Mouse (Mus musculus): ENCODE results near the gene Sh3kbp1. TPM values are rescaled to one million over a fixed set of nuclear protein-coding genes. Genes with fewer than 3 reads are reported as not detected.

The Sh3kbp1 gene
- polyA plus RNA-seq, 1 experiment from 2014 or later = 49.6 TPM

DNA sequence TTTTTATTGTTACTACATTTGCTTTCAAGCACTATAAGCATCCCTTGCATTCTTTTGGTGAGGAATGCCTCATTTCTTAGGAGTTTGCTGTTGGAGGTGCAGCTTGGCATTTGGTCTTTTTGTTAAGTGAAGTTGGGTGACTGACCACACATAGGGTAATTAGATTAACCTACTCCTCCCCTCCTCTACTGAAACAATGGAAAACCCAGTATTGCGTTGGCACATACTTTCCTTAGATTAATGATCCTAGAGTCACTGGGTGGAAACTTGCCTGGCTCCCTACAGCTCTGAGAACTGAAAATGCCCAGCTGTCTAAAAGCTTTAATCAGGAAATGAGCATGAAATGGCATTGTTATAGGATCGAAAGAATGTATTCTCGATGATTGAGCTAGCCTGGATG, 117.5 kb downstream of the Sh3kbp1 start:
- H3K9me3 ChIP-seq (ENCODE audit: control insufficient read depth, low read length) = no peaks in the 10 kb centered on the region
- 35% methylated on average over 3 of the region's 3 CpGs for WGBS

DNA sequence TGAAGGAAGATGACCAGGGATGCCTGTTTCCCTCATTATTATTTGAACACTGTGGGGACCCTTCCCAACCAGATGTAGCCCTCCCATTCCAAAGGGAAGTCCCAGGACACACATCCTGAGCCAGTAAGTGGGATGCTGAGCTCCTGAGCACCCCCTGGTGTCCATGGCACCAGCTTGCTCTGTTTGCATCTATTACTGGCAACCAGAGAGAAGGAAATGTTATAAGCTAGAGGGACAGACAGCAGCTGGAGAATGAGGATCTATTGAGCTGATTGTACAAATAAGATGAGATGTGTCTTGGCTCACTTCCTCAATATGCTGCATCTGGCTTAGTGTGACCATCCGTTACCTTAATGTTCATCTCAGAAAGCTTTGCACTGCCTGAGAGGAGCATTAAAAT, 124.8 kb downstream of the Sh3kbp1 start:
- WGBS = 58% methylated on average over 1 of the region's 1 CpGs

More for the DNA sequence above, 117.5 kb downstream of the Sh3kbp1 start:
- Histone ChIP-seq H3K9ac (ENCODE audit: low read depth, low read length) (no peak overlapping the region), H3K36me3 (ENCODE audit: control insufficient read depth, insufficient read depth, low read length) (no peaks in the 10 kb centered on the region), H3K4me3 (ENCODE audit: low read length) (no peak overlapping the region), H3K27ac (ENCODE audit: low read depth, low read length) (no peak overlapping the region), H3K27me3 (replicated peaks; ENCODE audit: control insufficient read depth, insufficient read depth, low read length) (peaks cover 2% of the 10 kb centered on the region; the same call in 1 of the 2 replicates), H3K4me1 (ENCODE audit: control insufficient read depth, insufficient read depth, low read depth, low read length) (no peaks in the 10 kb centered on the region), H3K4me2 (ENCODE audit: low read length) (no peak overlapping the region)
- ATAC-seq = no peak

GRCm38 (mm10) chrX:159756261-159756660, 129.2 kb downstream of the Sh3kbp1 start:
- no peaks in the 10 kb centered on the region for H3K27me3 ChIP-seq (replicated peaks; ENCODE audit: control insufficient read depth, insufficient read depth, low read length)
- no peak overlapping the region for H3K4me3 ChIP-seq (ENCODE audit: low read length)
- H3K4me2 ChIP-seq (ENCODE audit: low read length) = no peak overlapping the region
- H3K36me3 ChIP-seq (ENCODE audit: control insufficient read depth, insufficient read depth, low read length) = no peaks in the 10 kb centered on the region
- H3K9me3 ChIP-seq (ENCODE audit: control insufficient read depth, low read length) = no peaks in the 10 kb centered on the region
- H3K4me1 ChIP-seq (ENCODE audit: control insufficient read depth, insufficient read depth, low read depth, low read length) = no peaks in the 10 kb centered on the region
- no peak for ATAC-seq
- H3K27ac ChIP-seq (ENCODE audit: low read depth, low read length) = no peak overlapping the region
- no peak overlapping the region for H3K9ac ChIP-seq (ENCODE audit: low read depth, low read length)

More for the DNA sequence above, 124.8 kb downstream of the Sh3kbp1 start:
- H3K9me3 ChIP-seq (ENCODE audit: control insufficient read depth, low read length) = no peaks in the 10 kb centered on the region
- ATAC-seq = no peak
- H3K36me3 ChIP-seq (ENCODE audit: control insufficient read depth, insufficient read depth, low read length) = no peaks in the 10 kb centered on the region
- no peak overlapping the region for H3K27ac ChIP-seq (ENCODE audit: low read depth, low read length)
- H3K9ac ChIP-seq (ENCODE audit: low read depth, low read length) = no peak overlapping the region
- no peak overlapping the region for H3K4me2 ChIP-seq (ENCODE audit: low read length)
- no peaks in the 10 kb centered on the region for H3K4me1 ChIP-seq (ENCODE audit: control insufficient read depth, insufficient read depth, low read depth, low read length)
- H3K4me3 ChIP-seq (ENCODE audit: low read length) = no peak overlapping the region
- peaks cover 2% of the 10 kb centered on the region; the same call in 1 of the 2 replicates for H3K27me3 ChIP-seq (replicated peaks; ENCODE audit: control insufficient read depth, insufficient read depth, low read length)

DNA sequence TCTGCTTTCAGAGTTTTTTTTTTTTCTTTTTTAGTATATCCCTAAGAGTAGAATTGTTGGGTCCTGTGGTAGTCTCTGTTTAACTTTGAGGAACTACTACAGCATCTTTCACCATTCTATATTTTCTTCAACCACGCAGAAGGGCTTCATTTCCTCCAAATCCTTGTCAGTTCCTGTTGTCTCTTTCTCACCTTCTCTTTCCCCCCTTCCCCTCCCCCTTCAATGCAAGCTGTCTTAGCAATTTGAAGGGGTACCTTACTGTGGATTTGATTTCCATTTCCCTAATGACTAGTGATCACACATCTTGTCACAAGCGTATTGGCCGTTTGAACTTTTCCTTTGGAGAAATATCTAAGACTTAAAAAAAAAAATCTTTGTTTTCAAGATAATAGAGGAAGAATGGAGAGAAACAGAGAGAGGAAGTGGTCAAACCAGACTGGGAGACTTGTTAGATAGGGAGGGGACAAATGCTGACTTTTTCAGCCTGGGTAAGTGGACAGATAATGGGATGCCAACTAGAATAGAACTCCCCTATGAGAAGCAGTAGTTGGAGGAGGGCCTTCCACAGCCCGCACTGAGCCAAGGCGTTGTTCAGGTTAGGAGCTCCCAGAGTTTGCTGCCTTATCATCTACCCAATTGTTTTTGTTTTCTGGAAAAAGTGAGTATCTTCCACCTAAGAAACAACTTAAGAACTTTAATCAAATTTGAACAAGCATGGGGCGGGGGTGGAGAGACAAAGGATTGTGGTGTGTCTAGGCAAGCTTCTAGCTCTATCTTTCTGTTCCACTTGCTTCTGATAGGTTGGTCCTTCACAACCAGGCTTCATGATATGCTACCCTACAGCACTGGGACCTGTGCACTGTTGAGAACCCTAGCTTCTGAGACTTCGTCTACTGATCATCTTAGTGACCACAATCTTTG, 130.1 kb downstream of the Sh3kbp1 start:
- Histone ChIP-seq H3K36me3 (ENCODE audit: control insufficient read depth, insufficient read depth, low read length) (no peaks in the 10 kb centered on the region), H3K27ac (ENCODE audit: low read depth, low read length) (no peak overlapping the region), H3K4me2 (ENCODE audit: low read length) (no peak overlapping the region), H3K9me3 (ENCODE audit: control insufficient read depth, low read length) (no peaks in the 10 kb centered on the region), H3K4me1 (ENCODE audit: control insufficient read depth, insufficient read depth, low read depth, low read length) (no peaks in the 10 kb centered on the region), H3K4me3 (ENCODE audit: low read length) (no peak overlapping the region), H3K27me3 (replicated peaks; ENCODE audit: control insufficient read depth, insufficient read depth, low read length) (no peaks in the 10 kb centered on the region), H3K9ac (ENCODE audit: low read depth, low read length) (no peak overlapping the region)
- WGBS = 90% methylated on average over 7 of the region's 7 CpGs
- ATAC-seq = no peak

DNA sequence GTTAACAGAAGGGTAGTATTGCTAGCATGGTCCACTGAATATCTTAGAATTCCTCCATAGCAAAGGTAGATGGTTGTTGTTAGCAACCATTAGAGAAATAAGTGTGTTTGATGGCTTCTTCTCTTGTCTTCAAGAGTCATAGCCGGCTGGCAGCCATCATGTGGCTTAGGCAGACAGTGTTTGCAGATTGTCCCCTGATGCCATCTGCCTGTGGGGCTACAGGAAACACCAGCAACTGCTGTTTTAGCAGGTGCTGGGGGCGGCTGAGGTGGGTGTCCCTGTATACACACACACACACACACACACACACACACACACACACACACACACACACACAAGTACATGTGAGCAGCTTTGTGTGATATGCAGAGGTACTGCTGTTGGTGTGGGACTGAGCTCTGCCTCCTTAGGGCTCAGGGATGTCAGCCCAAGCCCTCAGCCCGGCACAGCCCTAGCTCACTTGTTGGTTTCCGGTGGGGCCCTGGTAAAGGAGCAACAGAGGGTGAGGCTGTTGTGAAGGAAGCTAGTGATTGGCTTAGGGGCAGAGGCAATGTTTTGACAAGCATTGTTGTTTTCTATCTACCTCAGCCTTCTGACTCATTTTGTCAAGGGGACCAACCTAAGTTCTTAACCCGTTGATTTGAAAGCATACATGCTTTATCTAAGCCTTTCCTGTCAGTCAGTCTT, 130.9 kb downstream of the Sh3kbp1 start:
- H3K9ac ChIP-seq (ENCODE audit: low read depth, low read length) = no peak overlapping the region
- H3K27ac ChIP-seq (ENCODE audit: low read depth, low read length) = no peak overlapping the region
- no peak overlapping the region for H3K4me3 ChIP-seq (ENCODE audit: low read length)
- H3K4me2 ChIP-seq (ENCODE audit: low read length) = no peak overlapping the region
- WGBS = 71% methylated on average over 5 of the region's 5 CpGs
- H3K27me3 ChIP-seq (replicated peaks; ENCODE audit: control insufficient read depth, insufficient read depth, low read length) = no peaks in the 10 kb centered on the region
- H3K9me3 ChIP-seq (ENCODE audit: control insufficient read depth, low read length) = no peaks in the 10 kb centered on the region
- no peaks in the 10 kb centered on the region for H3K36me3 ChIP-seq (ENCODE audit: control insufficient read depth, insufficient read depth, low read length)
- H3K4me1 ChIP-seq (ENCODE audit: control insufficient read depth, insufficient read depth, low read depth, low read length) = no peaks in the 10 kb centered on the region
- ATAC-seq = no peak

- Histone ChIP-seq H3K4me2 (ENCODE audit: low read length) (no peak overlapping the region), H3K27ac (ENCODE audit: low read depth, low read length) (no peak overlapping the region), H3K9ac (ENCODE audit: low read depth, low read length) (no peak overlapping the region), H3K36me3 (ENCODE audit: control insufficient read depth, insufficient read depth, low read length) (no peaks in the 10 kb centered on the region), H3K9me3 (ENCODE audit: control insufficient read depth, low read length) (no peaks in the 10 kb centered on the region), H3K27me3 (replicated peaks; ENCODE audit: control insufficient read depth, insufficient read depth, low read length) (no peaks in the 10 kb centered on the region), H3K4me3 (ENCODE audit: low read length) (no peak overlapping the region), H3K4me1 (ENCODE audit: control insufficient read depth, insufficient read depth, low read depth, low read length) (no peaks in the 10 kb centered on the region)
- 87% methylated on average over 3 of the region's 3 CpGs for WGBS
- no peak for ATAC-seq
Measured at GRCm38 (mm10) chrX:159763801-159764200, 136.7 kb downstream of the Sh3kbp1 start.

DNA sequence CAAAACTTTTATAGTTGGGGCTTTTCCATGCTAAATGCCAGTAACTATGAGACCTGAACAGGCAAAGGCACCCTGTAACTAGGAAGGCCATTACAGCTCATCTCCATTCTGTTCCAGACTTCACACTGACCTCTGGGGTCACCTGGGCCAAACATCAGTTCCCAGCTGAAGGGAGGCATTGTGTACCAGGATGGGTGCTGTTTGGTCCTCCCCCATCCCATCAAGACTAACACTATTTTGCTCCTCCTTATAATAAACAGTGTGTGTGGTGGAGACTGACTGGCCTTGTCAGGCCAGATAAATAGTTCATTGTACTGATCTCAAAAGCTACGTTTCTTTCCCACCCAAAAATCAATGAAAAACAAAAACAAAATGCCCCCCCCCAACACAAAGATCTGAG, 138.8 kb downstream of the Sh3kbp1 start:
- Histone ChIP-seq H3K4me3 (ENCODE audit: low read length) (no peak overlapping the region), H3K9ac (ENCODE audit: low read depth, low read length) (no peak overlapping the region), H3K27ac (ENCODE audit: low read depth, low read length) (no peak overlapping the region), H3K27me3 (replicated peaks; ENCODE audit: control insufficient read depth, insufficient read depth, low read length) (no peaks in the 10 kb centered on the region), H3K9me3 (ENCODE audit: control insufficient read depth, low read length) (no peaks in the 10 kb centered on the region), H3K36me3 (ENCODE audit: control insufficient read depth, insufficient read depth, low read length) (no peaks in the 10 kb centered on the region), H3K4me1 (ENCODE audit: control insufficient read depth, insufficient read depth, low read depth, low read length) (no peaks in the 10 kb centered on the region), H3K4me2 (ENCODE audit: low read length) (no peak overlapping the region)
- WGBS = 39% methylated on average over 1 of the region's 1 CpGs
- no peak for ATAC-seq

DNA sequence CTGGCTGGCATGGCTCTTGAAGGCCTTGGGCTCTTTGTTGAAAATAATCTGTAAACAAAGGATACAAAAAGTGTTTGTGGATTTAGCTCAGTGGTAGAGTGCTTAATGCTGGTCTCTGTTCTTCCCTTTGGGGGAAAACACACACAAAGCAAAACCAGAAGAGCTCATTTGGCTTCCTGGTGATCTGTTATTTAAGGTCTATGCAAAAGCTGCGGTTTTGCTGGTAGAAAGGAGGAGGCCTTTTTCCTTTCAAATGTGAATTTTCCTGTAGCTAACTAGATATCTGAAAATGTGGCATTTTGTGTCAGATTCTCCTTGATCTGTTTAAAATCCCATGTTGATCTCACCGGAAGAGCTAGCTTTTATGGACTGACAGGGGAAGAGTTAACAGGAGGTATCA, 141.9 kb downstream of the Sh3kbp1 start:
- no peaks in the 10 kb centered on the region for H3K4me1 ChIP-seq (ENCODE audit: control insufficient read depth, insufficient read depth, low read depth, low read length)
- ATAC-seq = no peak
- no peaks in the 10 kb centered on the region for H3K27me3 ChIP-seq (replicated peaks; ENCODE audit: control insufficient read depth, insufficient read depth, low read length)
- H3K9me3 ChIP-seq (ENCODE audit: control insufficient read depth, low read length) = no peaks in the 10 kb centered on the region
- 55% methylated on average over 2 of the region's 2 CpGs for WGBS
- H3K4me2 ChIP-seq (ENCODE audit: low read length) = no peak overlapping the region
- no peak overlapping the region for H3K27ac ChIP-seq (ENCODE audit: low read depth, low read length)
- H3K4me3 ChIP-seq (ENCODE audit: low read length) = no peak overlapping the region
- no peaks in the 10 kb centered on the region for H3K36me3 ChIP-seq (ENCODE audit: control insufficient read depth, insufficient read depth, low read length)
- H3K9ac ChIP-seq (ENCODE audit: low read depth, low read length) = no peak overlapping the region

DNA sequence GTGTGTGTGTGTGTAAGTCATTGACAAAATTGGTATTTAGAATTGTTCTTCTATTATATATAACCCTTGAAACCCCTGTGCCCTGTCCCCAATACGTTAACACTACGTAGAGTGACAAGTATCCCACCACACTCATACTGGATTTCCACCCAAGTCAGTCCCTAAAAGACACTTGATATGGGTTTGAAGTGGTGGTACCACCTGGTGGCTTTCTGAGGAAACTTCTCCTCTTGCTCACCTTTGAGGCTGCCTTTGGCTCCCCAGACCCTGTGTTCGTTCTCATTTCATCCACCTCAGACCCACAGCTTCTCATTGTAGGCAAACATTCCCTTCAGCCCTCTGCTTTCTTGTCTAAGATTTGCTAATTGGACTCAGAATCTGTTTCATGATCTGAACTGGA, 142.7 kb downstream of the Sh3kbp1 start:
- Histone ChIP-seq H3K9me3 (ENCODE audit: control insufficient read depth, low read length) (no peaks in the 10 kb centered on the region), H3K4me3 (ENCODE audit: low read length) (no peak overlapping the region), H3K4me2 (ENCODE audit: low read length) (no peak overlapping the region), H3K9ac (ENCODE audit: low read depth, low read length) (no peak overlapping the region), H3K27ac (ENCODE audit: low read depth, low read length) (no peak overlapping the region), H3K36me3 (ENCODE audit: control insufficient read depth, insufficient read depth, low read length) (no peaks in the 10 kb centered on the region), H3K4me1 (ENCODE audit: control insufficient read depth, insufficient read depth, low read depth, low read length) (no peaks in the 10 kb centered on the region), H3K27me3 (replicated peaks; ENCODE audit: control insufficient read depth, insufficient read depth, low read length) (no peaks in the 10 kb centered on the region)
- no peak for ATAC-seq
- 84% methylated on average over 3 of the region's 3 CpGs for WGBS

Data from hindbrain, embryonic 16.5 days (tissue).